Mouse (Mus musculus) heart, adult 2 months (tissue): Measurements from ENCODE around the gene Plekhf1.

ENCODE experiments used
- CTCF ChIP-seq: fragments of 200-600 bp; IDR thresholded peaks from 2 replicates; pipeline ENCODE4 v1.8.1; 2022; ENCODE audit warnings: antibody characterized with exemption, mild to moderate bottlenecking, moderate library complexity
- EP300 ChIP-seq: fragments of 200-500 bp; IDR thresholded peaks from 2 replicates; pipeline ENCODE4 v1.6.1; 2011; ENCODE audit warnings: low read depth, low read length, control low read depth; ENCODE audit not compliant: insufficient read depth
- POLR2A ChIP-seq: fragments of 200-500 bp; IDR thresholded peaks from 2 replicates; pipeline ENCODE4 v1.6.1; 2011; ENCODE audit warnings: mild to moderate bottlenecking, low read depth, low read length, control low read depth; ENCODE audit not compliant: insufficient read depth

- TF ChIP-seq POLR2A, result no peak
- TF ChIP-seq CTCF, result no peak
- TF ChIP-seq EP300, result no peak
These were observed 1.6 kb downstream of the Plekhf1 start for GRCm38 (mm10) chr7:38226226-38226625.
